Mouse (Mus musculus): ENCODE results near the gene Olfr1326-ps1. TPM values are rescaled to one million over a fixed set of nuclear protein-coding genes. Genes with fewer than 3 reads are reported as not detected.

Gene Olfr1326-ps1
- polyA plus RNA-seq (2015; fragmentation: Nextera tagmentation; extraction: Ambion mirVana), result not detected in 2 replicates

DNA sequence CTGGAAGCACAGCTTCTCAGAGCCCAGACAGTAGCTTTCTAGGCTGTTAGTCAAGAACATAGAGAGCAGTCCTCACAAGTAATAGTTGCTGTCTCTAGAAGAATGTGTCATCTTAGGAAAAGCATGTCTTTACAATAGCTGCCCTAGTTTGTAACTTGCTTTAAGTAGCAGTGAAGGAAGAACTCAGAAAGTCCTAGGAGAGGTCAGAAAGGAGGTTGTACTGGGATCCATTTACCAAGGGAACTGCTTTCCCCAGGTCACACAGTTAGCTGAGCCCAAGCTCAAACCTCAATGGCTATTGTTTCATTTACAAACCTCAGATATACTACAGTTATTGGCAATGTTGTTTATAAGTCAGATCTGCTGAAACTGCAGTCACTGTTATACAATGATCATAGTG is at the start of gene Olfr1326-ps1:
Gene Olfr1326-ps1 (minus strand): TSS at position 101 of the 400 bp plus-strand sequence.
- Histone ChIP-seq H3K4me2 (no peak within 1 kb of the TSS), H3K4me1 (replicated peaks) (no peaks in the 10 kb centered on the region), H3K9me3 (replicated peaks) (no peaks in the 10 kb centered on the region), H3K27me3 (no peaks in the 10 kb centered on the region), H3K27ac (no peak within 1 kb of the TSS), H3K36me3 (no peaks in the 10 kb centered on the region), H3K9ac (no peak within 1 kb of the TSS), H3K4me3 (no peak within 1 kb of the TSS)
- no peak for ATAC-seq (replicated peaks; ENCODE audit: insufficient number of reproducible peaks, insufficient read depth, low FRiP score, low read depth)

DNA sequence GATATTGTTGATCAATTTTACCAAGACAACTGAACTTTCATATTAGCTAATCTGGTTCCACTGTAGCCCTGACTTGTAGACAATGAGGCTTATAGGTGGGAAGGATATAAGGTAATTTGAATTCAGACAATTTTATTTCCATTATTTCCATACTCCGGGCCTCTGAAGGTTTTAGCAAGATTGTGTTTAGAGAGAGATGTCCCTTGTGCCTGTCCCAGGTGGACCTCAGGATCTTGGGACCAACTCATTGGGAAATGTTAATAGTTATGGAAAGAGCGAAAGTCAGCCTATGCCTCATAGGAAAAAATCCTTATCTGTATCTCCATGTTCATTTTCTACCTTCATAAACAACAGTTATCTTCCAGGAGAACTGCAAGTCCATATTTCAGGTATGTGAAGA is 17.7 kb upstream of the Olfr1326-ps1 start, which contains the start of gene Olfr1325:
Gene Olfr1325 (plus strand): TSS at position 301 of the 400 bp plus-strand sequence.
- 89% methylated on average over 2 of the region's 2 CpGs for WGBS
- no peak within 1 kb of the TSS for H3K27ac ChIP-seq
- no peaks in the 10 kb centered on the region for H3K9me3 ChIP-seq (replicated peaks)
- H3K4me3 ChIP-seq, result no peak within 1 kb of the TSS
- no peak within 1 kb of the TSS for H3K4me2 ChIP-seq
- ATAC-seq (replicated peaks; ENCODE audit: insufficient number of reproducible peaks, insufficient read depth, low FRiP score, low read depth), result no peak
- no peaks in the 10 kb centered on the region for H3K27me3 ChIP-seq
- no peaks in the 10 kb centered on the region for H3K4me1 ChIP-seq (replicated peaks)
- no peaks in the 10 kb centered on the region for H3K36me3 ChIP-seq
- H3K9ac ChIP-seq, result no peak within 1 kb of the TSS

Other genes with a start within 250 kb of the Olfr1326-ps1 start
- gene Plxna3, start 245.8 kb downstream of the Olfr1326-ps1 start, polyA plus RNA-seq (2015; fragmentation: Nextera tagmentation; extraction: Ambion mirVana), result 3.6 and 6.8 TPM in 2 replicates
- gene Lage3, start 221.3 kb downstream of the Olfr1326-ps1 start, polyA plus RNA-seq (2015; fragmentation: Nextera tagmentation; extraction: Ambion mirVana), result 80.3 and 87.5 TPM in 2 replicates
- 56.4 and 62.2 TPM in 2 replicates for gene Ubl4a, start 201.7 kb downstream of the Olfr1326-ps1 start, polyA plus RNA-seq (2015; fragmentation: Nextera tagmentation; extraction: Ambion mirVana)
- 12.0 and 14.3 TPM in 2 replicates for gene Slc10a3, start 201.5 kb downstream of the Olfr1326-ps1 start, polyA plus RNA-seq (2015; fragmentation: Nextera tagmentation; extraction: Ambion mirVana)
- 26.8 and 31.2 TPM in 2 replicates for gene Fam3a, start 181.6 kb downstream of the Olfr1326-ps1 start, polyA plus RNA-seq (2015; fragmentation: Nextera tagmentation; extraction: Ambion mirVana)
- gene Ikbkg, start 181.6 kb downstream of the Olfr1326-ps1 start, polyA plus RNA-seq (2015; fragmentation: Nextera tagmentation; extraction: Ambion mirVana), result 18.2 and 18.9 TPM in 2 replicates
- 15.4 and 21.4 TPM in 2 replicates for gene G6pdx, start 145.7 kb downstream of the Olfr1326-ps1 start, polyA plus RNA-seq (2015; fragmentation: Nextera tagmentation; extraction: Ambion mirVana)
- gene Gm6880, start 93.5 kb downstream of the Olfr1326-ps1 start, polyA plus RNA-seq (2015; fragmentation: Nextera tagmentation; extraction: Ambion mirVana), result not detected in 2 replicates
- not detected in 2 replicates for gene Olfr1325, start 17.8 kb upstream of the Olfr1326-ps1 start, polyA plus RNA-seq (2015; fragmentation: Nextera tagmentation; extraction: Ambion mirVana)
- 0.04 and 0.09 TPM in 2 replicates for gene Gm5640, start 70.7 kb upstream of the Olfr1326-ps1 start, polyA plus RNA-seq (2015; fragmentation: Nextera tagmentation; extraction: Ambion mirVana)
- not detected in 2 replicates for gene Gm6890, start 166.0 kb upstream of the Olfr1326-ps1 start, polyA plus RNA-seq (2015; fragmentation: Nextera tagmentation; extraction: Ambion mirVana)